Mouse (Mus musculus) heart, adult 2 months (tissue): ENCODE measurements at regions not wholly inside any gene's neighbourhood (a gene's known extent, or its start where the extent isn't known, plus 50 kb on each side); places are given as distances from the start of the nearest gene placed in this dataset.

Source experiments
- CTCF ChIP-seq: fragments of 200-600 bp; IDR thresholded peaks from 2 replicates; pipeline ENCODE4 v1.8.1; 2022; ENCODE audit warnings: antibody characterized with exemption, mild to moderate bottlenecking, moderate library complexity
- POLR2A ChIP-seq: fragments of 200-500 bp; IDR thresholded peaks from 2 replicates; pipeline ENCODE4 v1.6.1; 2011; ENCODE audit warnings: mild to moderate bottlenecking, low read depth, low read length, control low read depth; ENCODE audit not compliant: insufficient read depth

DNA sequence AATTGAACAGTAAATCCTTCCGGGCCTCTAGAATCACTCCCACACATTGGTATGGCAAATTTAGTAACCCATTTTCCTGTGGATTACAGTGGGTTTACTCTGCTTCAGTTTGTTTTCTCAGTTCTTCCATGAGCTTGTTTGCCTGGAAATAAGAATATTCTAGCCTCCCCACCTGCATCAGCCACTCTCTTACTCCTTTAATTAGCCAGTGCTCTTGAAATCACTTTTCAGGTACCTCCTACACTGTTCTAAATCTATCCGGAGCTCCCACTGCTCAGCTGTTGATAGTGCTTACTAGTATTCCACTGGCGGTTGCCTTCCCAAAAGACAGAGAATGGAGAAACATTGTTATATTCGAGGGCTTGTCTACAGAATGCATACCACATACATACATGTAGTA, 167.1 kb downstream of the Htr7 start:
- no peak for TF ChIP-seq POLR2A
- TF ChIP-seq CTCF: no peak
